Mouse (Mus musculus): Measurements from ENCODE around the gene Slc22a23.

GRCm38 (mm10) chr13:34274890-34275289 lies 70.1 kb downstream of the Slc22a23 start:
- TF ChIP-seq ZKSCAN1 (IDR thresholded peaks at IDR 0.05; ENCODE audit: borderline replicate concordance, low read depth, low read length) = no peak
- TF ChIP-seq ZC3H11A (IDR thresholded peaks at IDR 0.05; ENCODE audit: low read depth, low read length) = no peak
- no peak for TF ChIP-seq MAX (IDR thresholded peaks at IDR 0.05; ENCODE audit: low read length)
- TF ChIP-seq CTCF (conservative IDR thresholded peaks at IDR 0.05 in 1 of 2, IDR thresholded peaks at IDR 0.05 in 1 of 2; ENCODE audit: low read depth in 2 of 2, low read length in 2 of 2) = no peak
- no peak for TF ChIP-seq MAFK (IDR thresholded peaks at IDR 0.05; ENCODE audit: insufficient replicate concordance, low read length)
- no peak for TF ChIP-seq POLR2A (IDR thresholded peaks at IDR 0.05; ENCODE audit: low read depth, low read length)
- TF ChIP-seq CHD2 (IDR thresholded peaks at IDR 0.05; ENCODE audit: low read length) = no peak
- no peak for TF ChIP-seq EP300 (IDR thresholded peaks at IDR 0.05; ENCODE audit: low read length)
- TF ChIP-seq ZNF384 (IDR thresholded peaks at IDR 0.05; ENCODE audit: low read depth, low read length) = no peak
- no peak for TF ChIP-seq MEF2A (IDR thresholded peaks at IDR 0.05; ENCODE audit: borderline replicate concordance, low read depth, low read length)
- no peak for TF ChIP-seq RCOR1 (conservative IDR thresholded peaks at IDR 0.05; ENCODE audit: low read depth, low read length)
